Mouse (Mus musculus) forebrain, postnatal 0 days (tissue): ENCODE measurements at regions not wholly inside any gene's neighbourhood (a gene's known extent, or its start where the extent isn't known, plus 50 kb on each side); places are given as distances from the start of the nearest gene placed in this dataset.
A peak's percentile ranks its signal among the peaks of the same experiment; 100 is the strongest.

Experiments used
- ATAC-seq: fragments of 200-750 bp; cut with Nextera tagmentation; 2 replicates; pipeline ENCODE4 v1.8.0; 2017; ENCODE audit warnings: mild to moderate bottlenecking, moderate library complexity
- DNase-seq: peaks from one replicate; pipeline ENCODE4 v3.0.0-alpha.2; 2015
- H3K27ac ChIP-seq: fragments of 300-500 bp; sonication (generic); 2 replicates; pipeline ENCODE4 v1.5.1; 2014; ENCODE audit warnings: low read depth, mild to moderate bottlenecking, antibody characterized with exemption, low read length, moderate library complexity, mixed read lengths
- H3K27me3 ChIP-seq: fragments of 300-500 bp; sonication (generic); 2 replicates; pipeline ENCODE4 v1.6.1; 2014; ENCODE audit warnings: mild to moderate bottlenecking, low read length, mixed read lengths; ENCODE audit not compliant: insufficient read depth
- H3K36me3 ChIP-seq: fragments of 300-500 bp; sonication (generic); 2 replicates; pipeline ENCODE4 v1.6.1; 2014; ENCODE audit warnings: mild to moderate bottlenecking, moderate library complexity; ENCODE audit not compliant: insufficient read depth
- H3K4me1 ChIP-seq: fragments of 300-500 bp; sonication (generic); 2 replicates; pipeline ENCODE4 v1.6.1; 2014; ENCODE audit warnings: antibody characterized with exemption; ENCODE audit not compliant: insufficient read depth
- H3K4me2 ChIP-seq: fragments of 300-500 bp; sonication (generic); 2 replicates; pipeline ENCODE4 v1.6.1; 2014; ENCODE audit warnings: low read depth, mild to moderate bottlenecking, moderate library complexity
- H3K4me3 ChIP-seq: fragments of 300-500 bp; sonication (generic); 2 replicates; pipeline ENCODE4 v1.5.1; 2014; ENCODE audit warnings: low read depth, low read length, mixed read lengths
- H3K9ac ChIP-seq: fragments of 300-500 bp; sonication (generic); 2 replicates; pipeline ENCODE4 v1.6.1; 2014; ENCODE audit warnings: mild to moderate bottlenecking
- H3K9me3 ChIP-seq: fragments of 300-500 bp; sonication (generic); 2 replicates; pipeline ENCODE4 v1.6.1; 2016; ENCODE audit warnings: low read length
- CTCF ChIP-seq: sonication (generic); IDR thresholded peaks from 2 replicates; pipeline ENCODE4 v1.5.1; 2016; ENCODE audit warnings: antibody characterized with exemption, control low read depth, low read depth
- WGBS: fragments of 180-500 bp; shearing (Covaris S2); extraction: QIAGEN DNeasy Blood & Tissue Kit; methylation state at CpG from one replicate; pipeline ENCODE4 v1.1.7; 2014; 5-methylcytosine and 5-hydroxymethylcytosine counted together

DNA sequence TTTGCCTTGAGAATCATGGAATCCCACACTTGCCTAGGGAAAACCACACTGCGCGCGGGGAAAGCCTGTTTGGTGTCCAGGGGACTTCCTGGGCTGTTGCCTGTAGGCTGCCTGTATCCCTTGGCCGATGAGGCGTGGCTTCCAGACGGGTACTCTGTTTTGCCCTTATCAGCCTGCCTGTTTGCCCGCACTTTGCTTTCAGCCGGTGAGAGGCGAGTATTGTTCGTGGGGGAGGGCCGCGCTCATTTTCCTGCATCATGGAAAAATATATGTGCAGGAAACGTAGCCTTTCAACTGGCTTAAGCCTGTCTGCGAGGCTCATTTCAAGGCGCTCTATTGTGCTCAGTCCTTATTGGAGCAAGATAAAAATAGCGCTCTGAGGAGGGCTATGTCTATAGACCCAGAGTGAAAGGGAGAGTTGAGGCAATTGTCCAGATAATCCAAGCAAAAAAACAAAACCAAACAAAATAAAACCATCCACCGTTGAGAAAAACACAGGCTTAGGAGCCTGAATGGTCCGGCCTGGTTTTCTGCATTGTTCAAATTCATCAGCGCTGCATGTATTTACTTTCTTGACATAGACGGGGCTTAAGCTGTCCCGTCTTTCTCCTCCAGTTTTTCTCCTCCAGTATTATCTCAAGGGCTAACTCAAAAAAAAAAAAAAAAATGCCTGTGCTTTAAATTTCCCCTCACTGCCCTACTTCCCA lies 67.9 kb downstream of the Klf5 start:
- no peaks in the 10 kb centered on the region for H3K9me3 ChIP-seq
- peak overlapping the region; percentile 31 for H3K4me2 ChIP-seq
- H3K27me3 ChIP-seq, result no peaks in the 10 kb centered on the region
- no peaks in the 10 kb centered on the region for H3K36me3 ChIP-seq
- DNase-seq (peak; percentile 39), ATAC-seq (peak; percentile 73)
- H3K27ac ChIP-seq, result no peak overlapping the region
- peak overlapping the region; percentile 11; the same call in 1 of the 2 replicates for H3K4me3 ChIP-seq
- TF ChIP-seq CTCF, result no peak
- 10% methylated on average over 21 of the region's 21 CpGs for WGBS
- peaks cover 4% of the 10 kb centered on the region; the same call in 1 of the 2 replicates for H3K4me1 ChIP-seq
- 0 out of 2 replicates have a peak overlapping the region, but pooled peaks have one; percentile 4 for H3K9ac ChIP-seq

DNA sequence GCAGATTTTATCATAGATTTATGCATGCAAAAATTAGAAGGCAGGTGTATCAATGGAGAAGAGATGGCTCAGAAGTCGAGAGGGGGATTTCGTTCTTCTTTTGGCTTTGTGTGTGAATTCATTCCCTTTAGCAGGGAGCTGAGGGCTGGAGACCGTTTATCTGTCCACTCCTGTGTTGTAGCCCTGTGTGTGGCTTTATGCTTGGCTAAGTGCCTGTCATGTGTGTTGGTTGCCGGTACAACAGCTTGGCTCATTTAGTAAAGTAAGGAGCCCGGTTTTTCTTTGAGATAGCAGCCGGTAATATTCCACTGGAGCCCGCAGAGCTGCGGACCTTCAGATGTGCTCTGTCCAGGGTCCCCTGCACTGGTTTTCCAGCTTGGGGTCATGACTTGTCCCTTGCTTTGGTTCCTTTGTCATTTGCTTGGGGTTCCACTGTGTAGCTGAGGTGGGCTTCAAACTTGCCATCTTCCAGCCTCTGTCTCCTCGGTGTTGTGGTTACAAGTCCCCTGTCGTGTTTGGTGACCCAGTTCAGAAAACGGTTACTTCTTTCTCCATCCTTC lies 68.6 kb downstream of the Klf5 start:
- no peaks in the 10 kb centered on the region for H3K36me3 ChIP-seq
- no peak overlapping the region for H3K4me3 ChIP-seq
- no peak for TF ChIP-seq CTCF
- H3K4me1 ChIP-seq, result peaks cover 4% of the 10 kb centered on the region; the same call in 1 of the 2 replicates
- 29% methylated on average over 11 of the region's 11 CpGs for WGBS
- H3K27ac ChIP-seq, result no peak overlapping the region
- ATAC-seq, result peak; percentile 40; the same call in 1 of the 2 replicates
- no peak overlapping the region for H3K9ac ChIP-seq
- peak overlapping the region; percentile 31; the same call in 1 of the 2 replicates for H3K4me2 ChIP-seq
- H3K9me3 ChIP-seq, result no peaks in the 10 kb centered on the region
- no peaks in the 10 kb centered on the region for H3K27me3 ChIP-seq
- peak; percentile 31 for DNase-seq

DNA sequence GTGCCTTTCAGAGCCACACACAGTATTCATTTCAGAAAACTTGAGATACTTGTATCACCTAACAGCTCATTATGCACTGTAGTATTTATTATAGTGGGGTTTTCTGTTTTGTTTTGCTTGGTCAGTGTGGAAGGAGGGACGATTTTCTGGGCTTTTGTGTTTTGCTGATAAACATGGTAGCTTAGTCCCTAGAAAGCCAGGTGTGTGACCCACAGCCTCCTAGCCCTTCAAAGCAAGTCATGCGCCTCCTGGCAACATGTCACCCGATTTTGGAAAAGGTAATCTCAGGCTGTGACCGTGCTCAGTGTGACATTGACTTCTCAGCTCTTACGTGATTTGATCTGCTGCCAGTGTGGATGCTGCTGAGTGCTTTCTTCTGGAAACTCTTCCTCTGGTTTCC lies 70.9 kb downstream of the Klf5 start:
- Histone ChIP-seq H3K4me2 (no peak overlapping the region), H3K4me3 (no peak overlapping the region), H3K9ac (no peak overlapping the region), H3K36me3 (no peaks in the 10 kb centered on the region), H3K4me1 (peaks cover 4% of the 10 kb centered on the region; the same call in 1 of the 2 replicates), H3K27me3 (no peaks in the 10 kb centered on the region), H3K9me3 (no peaks in the 10 kb centered on the region), H3K27ac (no peak overlapping the region)
- ATAC-seq (no peak), DNase-seq (no peak)
- no peak for TF ChIP-seq CTCF
- WGBS, result 87% methylated on average over 5 of the region's 5 CpGs

- ATAC-seq (no peak), DNase-seq (no peak)
- 77% methylated on average over 4 of the region's 4 CpGs for WGBS
- no peak overlapping the region for H3K4me3 ChIP-seq
- no peak overlapping the region for H3K4me2 ChIP-seq
- no peak for TF ChIP-seq CTCF
- H3K4me1 ChIP-seq, result no peaks in the 10 kb centered on the region
- H3K9ac ChIP-seq, result no peak overlapping the region
- no peaks in the 10 kb centered on the region for H3K36me3 ChIP-seq
- no peaks in the 10 kb centered on the region for H3K9me3 ChIP-seq
- no peak overlapping the region for H3K27ac ChIP-seq
- no peaks in the 10 kb centered on the region for H3K27me3 ChIP-seq
These were observed 75.2 kb downstream of the Klf5 start for GRCm38 (mm10) chr14:99373682-99374081.

DNA sequence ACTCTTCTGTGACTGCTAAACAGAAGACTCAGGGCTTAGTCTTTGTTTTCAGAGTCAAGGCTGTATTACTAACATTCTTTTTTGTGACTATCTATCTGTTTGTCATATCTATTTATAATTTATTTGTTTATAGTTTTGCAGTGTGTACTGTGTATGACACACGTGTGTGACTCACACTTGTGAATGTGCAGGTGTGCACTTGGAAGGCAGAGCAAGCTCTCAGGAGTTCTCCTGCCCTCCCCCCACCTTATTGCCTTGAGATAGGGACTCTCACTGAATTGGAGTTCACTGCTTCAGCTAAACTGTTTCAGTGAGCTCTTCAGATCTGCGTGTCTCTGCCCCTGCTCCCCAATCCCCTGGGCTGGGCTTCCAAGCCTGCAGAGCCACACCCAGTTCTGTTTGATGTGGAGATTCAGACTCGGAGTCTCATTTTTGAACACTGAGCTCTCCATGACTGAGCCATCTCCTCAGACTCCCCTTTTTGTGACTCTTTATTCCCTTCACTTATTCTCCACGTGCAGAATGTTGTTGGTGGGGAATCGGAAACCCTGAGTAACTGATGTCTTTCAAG lies 76.6 kb downstream of the Klf5 start:
- H3K4me1 ChIP-seq, result no peaks in the 10 kb centered on the region
- 62% methylated on average over 5 of the region's 5 CpGs for WGBS

GRCm38 (mm10) chr14:99376652-99377502 lies 78.4 kb downstream of the Klf5 start:
- Histone ChIP-seq H3K4me1 (no peaks in the 10 kb centered on the region), H3K9ac (no peak overlapping the region), H3K27me3 (no peaks in the 10 kb centered on the region), H3K4me3 (no peak overlapping the region), H3K4me2 (no peak overlapping the region), H3K27ac (no peak overlapping the region), H3K36me3 (no peaks in the 10 kb centered on the region), H3K9me3 (no peaks in the 10 kb centered on the region)
- no peak for TF ChIP-seq CTCF
- ATAC-seq, result peak; percentile 79
- DNase-seq, result peak; percentile 56
- 70% methylated on average over 11 of the region's 11 CpGs for WGBS

More for the DNA sequence above, 76.6 kb downstream of the Klf5 start:
- no peak overlapping the region for H3K4me2 ChIP-seq
- no peak for TF ChIP-seq CTCF
- H3K27me3 ChIP-seq, result no peaks in the 10 kb centered on the region
- no peaks in the 10 kb centered on the region for H3K9me3 ChIP-seq
- H3K27ac ChIP-seq, result no peak overlapping the region
- no peak overlapping the region for H3K9ac ChIP-seq
- DNase-seq (no peak), ATAC-seq (no peak)
- H3K36me3 ChIP-seq, result no peaks in the 10 kb centered on the region
- no peak overlapping the region for H3K4me3 ChIP-seq
